Mouse (Mus musculus) forebrain, embryonic 13.5 days (tissue): Measurements from ENCODE around the gene Esrra. TPM values are rescaled to one million over a fixed set of nuclear protein-coding genes. Genes with fewer than 3 reads are reported as not detected.
A peak's percentile ranks its signal among the peaks of the same experiment; 100 is the strongest.

Source experiments
- ATAC-seq: fragments of 200-750 bp; cut with Nextera tagmentation; 2 replicates; pipeline ENCODE4 v1.8.0; 2017
- H3K27ac ChIP-seq: fragments of 300-500 bp; sonication (generic); 2 replicates; pipeline ENCODE4 v1.5.1; 2015; ENCODE audit warnings: inconsistent platforms, mild to moderate bottlenecking, moderate library complexity
- H3K27me3 ChIP-seq: fragments of 300-500 bp; sonication (generic); 2 replicates; pipeline ENCODE4 v1.6.1; 2015; ENCODE audit warnings: mild to moderate bottlenecking, inconsistent platforms
- H3K36me3 ChIP-seq: fragments of 300-500 bp; sonication (generic); 2 replicates; pipeline ENCODE4 v1.6.1; 2015; ENCODE audit warnings: mild to moderate bottlenecking, inconsistent platforms; ENCODE audit not compliant: poor library complexity, severe bottlenecking
- H3K4me1 ChIP-seq: fragments of 300-500 bp; sonication (generic); 2 replicates; pipeline ENCODE4 v1.6.1; 2015; ENCODE audit warnings: inconsistent platforms
- H3K4me2 ChIP-seq: fragments of 300-500 bp; sonication (generic); 2 replicates; pipeline ENCODE4 v1.6.1; 2015; ENCODE audit warnings: inconsistent platforms, mild to moderate bottlenecking, moderate library complexity
- H3K4me3 ChIP-seq: fragments of 300-500 bp; sonication (generic); 2 replicates; pipeline ENCODE4 v1.5.1; 2015; ENCODE audit warnings: mild to moderate bottlenecking, inconsistent platforms
- H3K9ac ChIP-seq: fragments of 300-500 bp; sonication (generic); 2 replicates; pipeline ENCODE4 v1.6.1; 2015; ENCODE audit warnings: mild to moderate bottlenecking, inconsistent platforms
- H3K9me3 ChIP-seq: fragments of 300-500 bp; sonication (generic); replicated peaks from 2 replicates; pipeline ENCODE4 v1.6.1; 2016; ENCODE audit warnings: inconsistent platforms
- WGBS: fragments of 180-500 bp; shearing (Covaris S2); methylation state at CpG from one replicate; pipeline ENCODE4 v1.1.7; 2015; 5-methylcytosine and 5-hydroxymethylcytosine counted together
- polyA plus RNA-seq: library from polyadenylated mRNA; unstranded; fragments of >200 nt; fragmentation: Nextera tagmentation; extraction: Ambion mirVana; gene quantifications from 2 replicates; pipeline ENCODE4 v1.2.1, GENCODE M21; 2015

Esrra gene
- polyA plus RNA-seq, 1 experiment from 2014 or later, result 15.7 TPM

DNA sequence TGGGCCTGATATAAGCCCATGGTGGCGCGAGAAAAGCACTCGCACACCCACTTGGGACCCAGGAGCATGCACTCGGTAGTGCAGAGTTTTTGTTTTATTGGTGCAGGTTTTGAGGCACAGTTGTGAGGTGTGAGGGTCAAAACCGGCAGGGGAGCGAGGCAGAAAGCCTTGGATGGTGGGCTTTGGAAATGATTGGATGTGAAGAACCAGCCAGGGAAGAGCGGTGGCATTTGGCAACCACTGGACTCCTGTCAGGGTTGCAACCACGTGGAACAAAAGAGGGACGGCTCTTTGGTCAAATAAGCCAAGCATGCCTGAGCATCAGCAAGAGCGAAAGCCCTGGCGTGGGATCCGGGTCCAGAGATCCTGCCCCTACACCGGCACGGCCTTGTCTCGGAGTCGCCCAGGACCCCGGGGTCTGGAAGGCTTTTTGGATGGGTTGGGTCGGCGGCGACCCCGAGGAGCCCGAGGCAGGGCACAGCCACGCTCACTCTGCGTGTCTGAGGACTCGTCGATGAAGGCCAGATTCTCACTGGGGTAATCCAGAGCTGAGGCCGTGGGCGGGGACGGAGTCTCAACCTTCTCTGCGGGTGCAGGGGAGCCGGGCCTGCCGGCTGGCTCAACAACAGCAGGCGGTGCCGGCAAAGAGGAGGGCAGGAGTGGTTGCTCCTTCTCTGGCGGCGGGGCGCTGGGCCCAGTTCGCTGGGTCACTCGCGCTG, 4.2 kb upstream of the Esrra start:
- ATAC-seq, result no peak
- WGBS, result 4% methylated on average over 40 of the region's 40 CpGs
- H3K9ac ChIP-seq, result no peak overlapping the region
- H3K27ac ChIP-seq, result no peak overlapping the region
- no peaks in the 10 kb centered on the region for H3K9me3 ChIP-seq
- H3K4me2 ChIP-seq, result no peak overlapping the region; the same call in 1 of the 2 replicates
- H3K27me3 ChIP-seq, result peaks cover 81% of the 10 kb centered on the region
- H3K4me3 ChIP-seq, result peak overlapping the region; percentile 12; the same call in 1 of the 2 replicates
- no peaks in the 10 kb centered on the region for H3K36me3 ChIP-seq
- peaks cover 27% of the 10 kb centered on the region for H3K4me1 ChIP-seq

DNA sequence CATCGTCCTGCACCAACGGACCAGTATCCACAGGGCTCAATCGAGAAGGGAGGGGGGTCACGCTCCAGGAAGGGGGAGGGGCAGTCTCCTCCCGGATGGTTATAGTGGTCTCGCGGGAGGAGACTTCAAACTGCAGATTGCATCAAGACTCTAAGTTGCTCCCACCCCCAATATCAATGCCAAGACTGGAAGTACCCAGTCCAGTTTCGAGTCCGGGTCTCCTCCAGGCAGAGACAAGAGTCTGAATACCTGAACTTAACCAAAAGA, 3.6 kb upstream of the Esrra start, which contains the start of gene Catsperz:
TSS of gene Catsperz (minus strand) at position 74 of the 267 bp plus-strand sequence.
- 4% methylated on average over 9 of the region's 9 CpGs for WGBS
- H3K4me1 ChIP-seq, result peaks cover 32% of the 10 kb centered on the region
- no peaks in the 10 kb centered on the region for H3K36me3 ChIP-seq
- H3K9ac ChIP-seq, result 0 out of 2 replicates have a peak within 1 kb of the TSS, but pooled peaks have one; percentile 12
- no peaks in the 10 kb centered on the region for H3K9me3 ChIP-seq
- peaks cover 76% of the 10 kb centered on the region for H3K27me3 ChIP-seq
- H3K27ac ChIP-seq, result no peak within 1 kb of the TSS
- no peak for ATAC-seq
- H3K4me3 ChIP-seq, result peak within 1 kb of the TSS; percentile 12
- peak within 1 kb of the TSS; percentile 27 for H3K4me2 ChIP-seq

DNA sequence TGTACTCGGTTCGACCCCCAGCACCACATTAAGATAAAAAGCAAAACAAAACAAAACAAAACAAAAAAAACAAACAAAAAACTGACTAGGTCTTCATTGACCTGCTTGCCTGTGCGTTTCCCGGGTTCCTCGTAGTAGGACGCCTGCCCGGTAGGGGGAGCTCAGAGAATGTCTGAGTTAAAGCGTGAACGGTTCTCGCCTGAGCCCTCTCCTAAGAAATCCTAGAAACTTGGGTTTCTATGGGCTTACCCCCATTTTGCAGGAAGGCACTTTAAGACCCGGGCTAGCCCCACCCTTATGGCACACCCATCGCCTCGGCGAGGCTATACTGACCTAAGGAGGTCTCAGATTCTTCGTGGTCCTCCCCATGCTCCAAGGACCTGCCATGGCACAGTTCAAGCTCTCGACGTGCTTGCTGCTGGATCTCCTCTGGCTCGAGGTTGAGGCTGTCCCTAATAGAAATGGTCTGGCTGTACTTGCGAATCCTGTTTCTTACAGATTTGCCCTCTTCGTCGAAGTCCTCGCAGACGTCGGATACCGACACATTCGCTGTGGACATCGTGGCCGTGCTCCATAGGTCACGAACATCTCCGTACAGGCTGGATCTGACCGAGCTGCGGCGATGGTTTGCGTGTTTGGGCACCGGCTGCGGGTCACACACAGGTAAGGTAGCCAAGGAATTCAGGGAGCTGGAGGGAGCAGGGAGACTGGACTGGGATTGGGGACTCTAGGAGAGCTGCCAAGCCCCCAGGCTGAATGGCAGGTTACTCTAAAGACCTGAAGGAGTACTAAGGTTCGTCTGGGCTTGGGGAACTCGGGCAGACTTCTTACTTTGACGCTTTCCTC, 3.1 kb upstream of the Esrra start:
- Histone ChIP-seq H3K27me3 (peaks cover 72% of the 10 kb centered on the region), H3K9ac (0 out of 2 replicates have a peak overlapping the region, but pooled peaks have one; percentile 12), H3K4me1 (peaks cover 38% of the 10 kb centered on the region), H3K36me3 (no peaks in the 10 kb centered on the region), H3K4me3 (peak overlapping the region; percentile 12), H3K9me3 (no peaks in the 10 kb centered on the region), H3K4me2 (peak overlapping the region; percentile 27), H3K27ac (no peak overlapping the region)
- 3% methylated on average over 39 of the region's 39 CpGs for WGBS
- ATAC-seq, result no peak

DNA sequence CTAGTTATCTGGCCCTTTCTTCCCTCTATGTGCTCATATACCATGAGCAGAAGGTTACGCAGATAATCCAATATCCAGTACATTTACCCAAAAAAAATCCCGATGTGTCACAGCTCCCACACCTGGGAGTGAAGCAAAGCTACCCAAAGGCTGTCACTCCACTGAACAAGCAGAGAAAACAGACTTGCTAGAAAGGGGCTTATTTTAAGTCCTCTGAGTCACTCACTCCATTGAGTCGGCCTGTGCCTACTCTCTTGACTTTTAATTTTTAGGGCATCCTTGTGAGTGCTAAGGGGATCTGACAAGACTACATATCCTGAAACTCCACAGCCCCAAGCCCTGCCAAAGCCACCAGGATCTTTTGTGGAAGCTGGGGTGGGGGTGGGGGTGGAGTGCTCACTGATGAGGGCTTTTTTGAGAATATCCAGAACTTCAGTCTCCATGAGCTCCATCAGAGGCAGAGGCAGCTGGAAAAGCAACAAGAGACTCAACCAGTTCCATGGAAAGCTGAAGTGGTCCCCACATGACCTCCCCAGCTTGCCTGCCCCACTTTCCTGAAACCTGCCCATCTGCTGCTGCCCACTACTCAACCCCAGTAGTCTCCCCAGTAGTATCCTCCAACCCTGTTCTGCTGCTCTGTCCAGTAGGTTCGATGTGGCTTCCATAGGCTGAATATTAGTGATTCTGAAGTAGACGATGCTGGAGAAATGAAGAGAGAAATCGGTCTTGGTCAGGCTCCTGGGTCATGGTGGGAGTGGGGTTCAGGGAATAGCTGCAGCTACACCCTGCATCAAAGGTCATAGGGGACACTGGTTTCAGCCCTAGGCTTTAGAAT, 1.5 kb upstream of the Esrra start:
- Histone ChIP-seq H3K9ac (no peak overlapping the region), H3K4me2 (peak overlapping the region; percentile 90)

DNA sequence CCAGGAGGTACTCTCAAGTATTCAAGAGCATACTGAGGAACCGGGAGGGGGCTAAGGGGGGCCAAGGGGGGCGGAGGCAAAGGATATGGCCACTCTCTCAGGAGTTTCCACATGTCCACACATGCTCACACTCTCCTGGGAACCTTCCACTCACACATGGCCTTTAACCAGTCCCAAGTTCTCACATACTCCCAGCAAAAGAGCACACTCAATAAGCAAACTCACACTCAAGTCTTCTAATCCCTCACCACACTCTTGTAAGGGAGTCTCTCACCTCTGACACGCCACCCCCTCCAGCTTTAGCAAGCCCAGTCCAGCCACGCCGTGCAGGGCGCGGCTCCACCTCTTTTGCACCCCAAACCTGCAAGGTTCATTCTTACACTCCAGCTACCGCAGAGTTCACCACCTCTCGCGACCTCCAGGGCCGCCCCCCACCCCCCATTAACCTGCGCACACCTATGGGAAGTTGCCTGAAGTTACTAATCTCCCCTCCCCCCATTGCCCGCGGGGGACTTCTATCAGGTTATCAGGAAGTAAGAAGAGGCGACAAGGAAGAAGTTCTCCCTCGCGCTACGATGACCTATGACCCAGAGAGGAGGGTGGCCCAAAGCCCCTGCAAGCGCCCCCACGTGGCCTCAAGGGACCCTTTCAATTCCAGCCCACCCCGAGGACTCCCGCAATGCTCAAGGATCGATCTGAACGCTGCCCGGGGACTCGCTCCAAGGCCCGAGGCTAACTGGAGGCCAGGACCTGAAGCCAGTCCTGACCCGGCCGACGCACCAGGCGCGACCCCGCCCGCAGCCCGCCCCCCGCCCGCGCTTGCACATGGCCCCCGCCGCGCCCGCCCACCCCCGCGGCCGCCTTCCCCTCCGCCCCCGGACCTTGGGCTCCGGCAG, 624 bp downstream of the Esrra start:
- no peaks in the 10 kb centered on the region for H3K9me3 ChIP-seq
- H3K27ac ChIP-seq, result peak overlapping the region; percentile 84
- peak overlapping the region; percentile 81 for H3K4me3 ChIP-seq
- ATAC-seq, result peak; percentile 22
- peaks cover 29% of the 10 kb centered on the region for H3K4me1 ChIP-seq
- 2% methylated on average over 32 of the region's 48 CpGs for WGBS
- H3K4me2 ChIP-seq, result peak overlapping the region; percentile 90
- H3K9ac ChIP-seq, result peak overlapping the region; percentile 85
- H3K36me3 ChIP-seq, result 0 out of 2 replicates have a peak, but pooled peaks cover 5% of the 10 kb centered on the region
- H3K27me3 ChIP-seq, result peaks cover 37% of the 10 kb centered on the region

More for the DNA sequence above, 1.5 kb upstream of the Esrra start:
- Histone ChIP-seq H3K4me3 (no peak overlapping the region), H3K9me3 (no peaks in the 10 kb centered on the region), H3K27me3 (peaks cover 58% of the 10 kb centered on the region), H3K27ac (no peak overlapping the region), H3K36me3 (no peaks in the 10 kb centered on the region), H3K4me1 (peaks cover 39% of the 10 kb centered on the region)
- ATAC-seq, result no peak
- 66% methylated on average over 6 of the region's 6 CpGs for WGBS

DNA sequence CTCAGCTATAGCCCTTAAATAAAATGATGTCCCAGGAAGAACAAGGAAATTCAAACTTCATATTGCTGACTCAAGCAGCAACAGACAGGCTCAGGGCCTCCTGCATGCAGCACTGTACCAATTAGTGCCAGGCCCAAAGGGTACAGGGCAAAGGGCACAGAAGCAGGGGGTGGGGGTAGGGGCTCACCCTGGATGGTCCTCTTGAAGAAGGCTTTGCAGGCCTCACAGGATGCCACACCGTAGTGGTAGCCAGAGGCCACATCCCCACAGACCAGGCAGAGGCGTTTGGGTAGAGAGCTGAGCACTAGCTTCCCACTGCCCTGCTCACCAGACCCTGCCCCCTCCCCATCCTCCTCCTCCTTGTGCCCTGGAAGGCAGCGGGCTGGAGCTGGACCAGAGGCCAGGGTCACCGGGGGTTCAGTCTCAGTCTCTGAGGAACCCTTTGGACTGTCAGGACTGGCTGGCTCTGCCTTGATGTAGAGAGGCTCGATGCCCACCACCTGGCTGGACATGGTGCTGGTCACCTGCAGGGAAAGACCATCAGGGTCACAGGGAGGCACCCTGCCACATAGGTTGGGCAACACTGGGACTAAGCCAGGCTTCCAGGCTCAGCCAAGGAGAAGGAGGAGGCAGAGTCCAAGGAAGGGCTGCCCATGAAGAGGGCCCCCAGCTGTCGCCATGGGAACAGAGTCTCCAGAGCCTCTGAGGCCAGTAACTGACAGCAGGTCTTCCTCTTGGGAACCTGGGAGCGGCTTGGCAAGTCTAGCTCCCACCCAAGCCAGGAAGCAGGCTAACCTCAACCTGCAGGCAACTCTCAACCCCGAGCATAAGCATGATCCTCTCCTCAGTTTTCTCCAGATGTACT, 1.5 kb downstream of the Esrra start:
- 0 out of 2 replicates have a peak, but pooled peaks cover 5% of the 10 kb centered on the region for H3K36me3 ChIP-seq
- H3K9ac ChIP-seq, result peak overlapping the region; percentile 85
- H3K9me3 ChIP-seq, result no peaks in the 10 kb centered on the region
- peak overlapping the region; percentile 90 for H3K4me2 ChIP-seq
- WGBS, result 37% methylated on average over 8 of the region's 8 CpGs
- H3K27ac ChIP-seq, result peak overlapping the region; percentile 14; the same call in 1 of the 2 replicates
- H3K4me3 ChIP-seq, result peak overlapping the region; percentile 81
- peaks cover 28% of the 10 kb centered on the region for H3K27me3 ChIP-seq
- H3K4me1 ChIP-seq, result peaks cover 26% of the 10 kb centered on the region
- ATAC-seq, result no peak

DNA sequence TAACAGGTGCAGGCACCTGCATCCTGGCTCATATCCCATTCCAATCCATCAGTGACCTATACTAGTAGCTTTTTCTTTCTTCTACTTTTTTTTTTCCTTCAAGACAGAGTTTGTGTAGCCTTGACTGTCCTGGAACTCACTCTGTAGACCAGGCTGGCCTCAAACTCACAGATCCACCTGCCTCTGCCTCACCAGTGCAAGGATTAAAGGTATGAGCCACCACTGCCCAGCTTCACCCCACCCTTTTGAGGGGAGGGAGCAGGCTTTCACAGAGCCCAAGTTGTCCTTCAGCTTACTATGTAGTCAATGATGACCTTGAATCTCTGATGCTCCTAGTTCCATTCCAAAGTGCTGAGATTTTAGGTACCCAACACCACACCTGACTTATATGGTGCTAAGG, 2.2 kb downstream of the Esrra start:
- Histone ChIP-seq H3K9me3 (no peaks in the 10 kb centered on the region), H3K4me3 (0 out of 2 replicates have a peak overlapping the region, but pooled peaks have one; percentile 81), H3K9ac (no peak overlapping the region), H3K36me3 (0 out of 2 replicates have a peak, but pooled peaks cover 5% of the 10 kb centered on the region), H3K27ac (no peak overlapping the region), H3K4me1 (peaks cover 22% of the 10 kb centered on the region), H3K4me2 (no peak overlapping the region), H3K27me3 (peaks cover 21% of the 10 kb centered on the region)
- ATAC-seq, result no peak

DNA sequence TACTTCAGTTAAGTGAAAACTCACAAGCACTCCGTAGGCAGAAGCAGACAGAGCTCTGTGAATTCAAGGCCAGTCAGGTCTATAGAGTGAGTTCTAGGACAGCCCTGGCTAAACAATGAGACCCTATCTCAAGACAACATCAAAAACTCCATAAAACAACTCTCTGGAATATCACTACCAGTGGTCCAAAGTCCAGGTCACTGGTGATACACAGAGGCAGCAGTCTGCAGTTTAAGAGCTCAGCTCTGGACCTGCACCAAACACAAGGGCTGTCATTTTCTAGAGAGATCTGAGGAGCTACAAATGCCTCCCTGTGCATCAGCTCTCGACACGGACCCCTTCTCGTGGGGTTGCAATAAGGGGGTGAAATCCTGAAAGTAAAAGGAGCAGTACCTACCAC, 3.3 kb downstream of the Esrra start:
- H3K4me2 ChIP-seq, result no peak overlapping the region
- H3K27me3 ChIP-seq, result peaks cover 10% of the 10 kb centered on the region
- WGBS, result 89% methylated on average over 4 of the region's 4 CpGs
- ATAC-seq, result no peak
- peaks cover 16% of the 10 kb centered on the region for H3K36me3 ChIP-seq
- no peak overlapping the region for H3K27ac ChIP-seq
- peaks cover 22% of the 10 kb centered on the region for H3K4me1 ChIP-seq
- no peaks in the 10 kb centered on the region for H3K9me3 ChIP-seq
- H3K4me3 ChIP-seq, result no peak overlapping the region
- no peak overlapping the region for H3K9ac ChIP-seq

DNA sequence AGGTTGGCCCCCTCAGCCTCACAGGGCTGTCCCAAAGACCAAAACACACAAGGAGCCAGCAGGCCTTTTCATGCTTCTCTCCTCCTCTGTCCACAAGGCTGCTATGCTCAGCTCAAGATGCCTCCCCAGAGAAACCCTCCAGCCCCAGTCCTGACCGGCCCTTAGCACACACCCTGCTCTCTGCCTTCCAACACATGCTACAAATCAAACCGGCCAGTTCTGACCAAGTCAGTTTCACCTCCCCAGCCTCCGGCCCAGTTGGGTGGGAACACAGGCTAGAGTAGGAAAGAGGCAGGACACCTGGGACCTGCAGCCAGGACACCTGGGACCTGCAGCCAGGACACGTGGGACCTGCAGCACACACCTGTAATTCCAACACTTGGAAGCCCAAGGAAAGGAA, 5.1 kb downstream of the Esrra start:
- no peak for ATAC-seq
- no peaks in the 10 kb centered on the region for H3K27me3 ChIP-seq
- peaks cover 20% of the 10 kb centered on the region for H3K4me1 ChIP-seq
- H3K4me3 ChIP-seq, result no peak overlapping the region
- no peaks in the 10 kb centered on the region for H3K9me3 ChIP-seq
- WGBS, result 82% methylated on average over 4 of the region's 4 CpGs
- H3K27ac ChIP-seq, result no peak overlapping the region
- H3K4me2 ChIP-seq, result no peak overlapping the region
- no peak overlapping the region for H3K9ac ChIP-seq
- peaks cover 34% of the 10 kb centered on the region for H3K36me3 ChIP-seq

DNA sequence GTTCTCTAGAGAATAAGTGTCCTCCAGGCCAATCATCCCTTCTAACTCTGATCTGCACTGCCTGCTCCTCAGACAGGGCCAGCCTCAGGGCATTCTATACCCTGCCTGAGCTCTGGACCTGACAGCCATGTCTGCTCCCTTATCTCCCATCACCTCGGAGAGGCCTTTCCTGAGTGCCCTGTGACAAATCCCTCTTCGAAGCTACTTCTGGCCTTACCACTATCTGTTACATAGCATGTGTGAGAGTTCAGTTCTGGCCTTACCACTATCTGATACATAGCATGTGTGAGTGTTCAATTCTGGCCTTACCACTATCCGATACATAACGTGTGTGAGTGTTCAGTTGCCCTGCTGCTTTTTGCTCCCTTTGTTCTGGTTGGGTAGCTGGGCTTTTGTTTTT, 6.3 kb downstream of the Esrra start:
- 94% methylated on average over 4 of the region's 4 CpGs for WGBS
- Histone ChIP-seq H3K27ac (no peak overlapping the region), H3K4me3 (no peak overlapping the region), H3K9me3 (no peaks in the 10 kb centered on the region), H3K36me3 (peaks cover 40% of the 10 kb centered on the region), H3K27me3 (no peaks in the 10 kb centered on the region), H3K9ac (no peak overlapping the region), H3K4me2 (no peak overlapping the region), H3K4me1 (peaks cover 18% of the 10 kb centered on the region)
- ATAC-seq, result no peak
